Mouse (Mus musculus) limb, embryonic 11.5 days (tissue): ENCODE data around the gene Fasl. TPM values are rescaled to one million over a fixed set of nuclear protein-coding genes. Genes with fewer than 3 reads are reported as not detected.

Experiments used
- ATAC-seq: fragments of 200-750 bp; cut with Nextera tagmentation; 2 replicates; pipeline ENCODE4 v1.8.0; 2017; ENCODE audit warnings: low read depth; ENCODE audit not compliant: insufficient number of reproducible peaks, low FRiP score, low TSS enrichment
- DNase-seq: peaks from one replicate; pipeline ENCODE4 v3.0.0-alpha.2; 2015; ENCODE audit warnings: low spot score
- H3K27ac ChIP-seq: fragments of 300-500 bp; sonication (generic); replicated peaks from 2 replicates; pipeline ENCODE4 v1.5.1; 2014; ENCODE audit warnings: low read depth, mild to moderate bottlenecking, low read length
- H3K27me3 ChIP-seq: fragments of 300-500 bp; sonication (generic); 2 replicates; pipeline ENCODE4 v1.6.1; 2014; ENCODE audit warnings: mild to moderate bottlenecking, low read length, mixed read lengths; ENCODE audit not compliant: control insufficient read depth, insufficient read depth
- H3K36me3 ChIP-seq: fragments of 300-500 bp; sonication (generic); 2 replicates; pipeline ENCODE4 v1.6.1; 2014; ENCODE audit warnings: mild to moderate bottlenecking, low read length, moderate library complexity, mixed read lengths; ENCODE audit not compliant: control insufficient read depth, insufficient read depth
- H3K4me1 ChIP-seq: fragments of 300-500 bp; sonication (generic); 2 replicates; pipeline ENCODE4 v1.6.1; 2014; ENCODE audit warnings: low read length, mixed read lengths; ENCODE audit not compliant: control insufficient read depth, insufficient read depth
- H3K4me2 ChIP-seq: fragments of 300-500 bp; sonication (generic); 2 replicates; pipeline ENCODE4 v1.6.1; 2014; ENCODE audit warnings: low read depth, mild to moderate bottlenecking, moderate library complexity; ENCODE audit not compliant: severe bottlenecking
- H3K4me3 ChIP-seq: fragments of 300-500 bp; sonication (generic); 2 replicates; pipeline ENCODE4 v1.5.1; 2014; ENCODE audit warnings: low read depth, low read length
- H3K9ac ChIP-seq: fragments of 300-500 bp; sonication (generic); 2 replicates; pipeline ENCODE4 v1.6.1; 2014; ENCODE audit warnings: mild to moderate bottlenecking, low read length
- H3K9me3 ChIP-seq: fragments of 300-500 bp; sonication (generic); 2 replicates; pipeline ENCODE4 v1.6.1; 2016; ENCODE audit warnings: low read length; ENCODE audit not compliant: control insufficient read depth
- WGBS: fragments of 180-500 bp; shearing (Covaris S2); extraction: QIAGEN DNeasy Blood & Tissue Kit; methylation state at CpG from one replicate; pipeline ENCODE4 v1.1.7; 2014; 5-methylcytosine and 5-hydroxymethylcytosine counted together
- polyA plus RNA-seq: library from polyadenylated mRNA; unstranded; fragments of >200 nt; fragmentation: Nextera tagmentation; extraction: Ambion mirVana; gene quantifications from 2 replicates; pipeline ENCODE4 v1.2.1, GENCODE M21; 2014

Gene Fasl
- polyA plus RNA-seq, 1 experiment from 2014 or later: not detected

GRCm38 (mm10) chr1:161794447-161795211 is 6.3 kb upstream of the Fasl start:
- no peak for DNase-seq
- H3K9ac ChIP-seq: no peak overlapping the region
- WGBS: 83% methylated on average over 10 of the region's 10 CpGs
- ATAC-seq: no peak
- H3K9me3 ChIP-seq: no peaks in the 10 kb centered on the region
- no peak overlapping the region for H3K4me3 ChIP-seq
- no peaks in the 10 kb centered on the region for H3K36me3 ChIP-seq
- no peaks in the 10 kb centered on the region for H3K27me3 ChIP-seq
- no peak overlapping the region for H3K4me2 ChIP-seq
- H3K27ac ChIP-seq: no peak overlapping the region
- no peaks in the 10 kb centered on the region for H3K4me1 ChIP-seq

GRCm38 (mm10) chr1:161793321-161793720 is 5.0 kb upstream of the Fasl start:
- H3K36me3 ChIP-seq: no peaks in the 10 kb centered on the region
- no peak for ATAC-seq
- no peaks in the 10 kb centered on the region for H3K27me3 ChIP-seq
- no peaks in the 10 kb centered on the region for H3K4me1 ChIP-seq
- no peak for DNase-seq
- H3K9me3 ChIP-seq: no peaks in the 10 kb centered on the region
- no peak overlapping the region for H3K9ac ChIP-seq
- no peak overlapping the region for H3K4me3 ChIP-seq
- no peak overlapping the region for H3K4me2 ChIP-seq
- WGBS: 75% methylated on average over 3 of the region's 3 CpGs
- no peak overlapping the region for H3K27ac ChIP-seq

GRCm38 (mm10) chr1:161792687-161792969 is 4.3 kb upstream of the Fasl start:
- Histone ChIP-seq H3K27ac (no peak overlapping the region), H3K4me2 (no peak overlapping the region), H3K27me3 (no peaks in the 10 kb centered on the region), H3K4me1 (no peaks in the 10 kb centered on the region), H3K9me3 (no peaks in the 10 kb centered on the region), H3K36me3 (no peaks in the 10 kb centered on the region), H3K9ac (no peak overlapping the region), H3K4me3 (no peak overlapping the region)
- DNase-seq (no peak), ATAC-seq (no peak)
- WGBS: 91% methylated on average over 4 of the region's 4 CpGs

- Histone ChIP-seq H3K4me3 (no peak overlapping the region), H3K9ac (no peak overlapping the region), H3K27ac (no peak overlapping the region), H3K9me3 (no peaks in the 10 kb centered on the region), H3K4me2 (no peak overlapping the region), H3K27me3 (no peaks in the 10 kb centered on the region), H3K36me3 (no peaks in the 10 kb centered on the region), H3K4me1 (no peaks in the 10 kb centered on the region)
- WGBS: 89% methylated on average over 8 of the region's 8 CpGs
- ATAC-seq (no peak), DNase-seq (no peak)
These were observed 3.8 kb upstream of the Fasl start for GRCm38 (mm10) chr1:161791854-161792686.

- Histone ChIP-seq H3K4me3 (no peak overlapping the region), H3K36me3 (no peaks in the 10 kb centered on the region), H3K27ac (no peak overlapping the region), H3K9ac (no peak overlapping the region), H3K4me1 (no peaks in the 10 kb centered on the region), H3K27me3 (no peaks in the 10 kb centered on the region), H3K4me2 (no peak overlapping the region), H3K9me3 (no peaks in the 10 kb centered on the region)
- WGBS: 78% methylated on average over 2 of the region's 2 CpGs
- ATAC-seq (no peak), DNase-seq (no peak)
These were observed 5.6 kb downstream of the Fasl start for GRCm38 (mm10) chr1:161782725-161783124.

- 89% methylated on average over 5 of the region's 5 CpGs for WGBS
- DNase-seq (no peak), ATAC-seq (no peak)
- H3K27me3 ChIP-seq: no peaks in the 10 kb centered on the region
- H3K27ac ChIP-seq: no peak overlapping the region
- H3K4me3 ChIP-seq: no peak overlapping the region
- H3K36me3 ChIP-seq: no peaks in the 10 kb centered on the region
- no peaks in the 10 kb centered on the region for H3K9me3 ChIP-seq
- H3K4me1 ChIP-seq: no peaks in the 10 kb centered on the region
- no peak overlapping the region for H3K9ac ChIP-seq
- H3K4me2 ChIP-seq: no peak overlapping the region
These were observed 6.7 kb downstream of the Fasl start for GRCm38 (mm10) chr1:161781594-161781993.

GRCm38 (mm10) chr1:161779057-161779456 is 9.2 kb downstream of the Fasl start:
- Histone ChIP-seq H3K36me3 (no peaks in the 10 kb centered on the region), H3K27me3 (no peaks in the 10 kb centered on the region), H3K9ac (no peak overlapping the region), H3K4me2 (no peak overlapping the region), H3K4me1 (no peaks in the 10 kb centered on the region), H3K9me3 (no peaks in the 10 kb centered on the region), H3K27ac (no peak overlapping the region), H3K4me3 (no peak overlapping the region)
- no peak for ATAC-seq
- DNase-seq: no peak

- Histone ChIP-seq H3K36me3 (no peaks in the 10 kb centered on the region), H3K9me3 (no peaks in the 10 kb centered on the region), H3K27me3 (no peaks in the 10 kb centered on the region), H3K4me3 (no peak overlapping the region), H3K9ac (no peak overlapping the region), H3K4me2 (no peak overlapping the region), H3K27ac (no peak overlapping the region), H3K4me1 (no peaks in the 10 kb centered on the region)
- 85% methylated on average over 6 of the region's 6 CpGs for WGBS
- ATAC-seq: no peak
- DNase-seq: no peak
These were observed 13.1 kb downstream of the Fasl start for GRCm38 (mm10) chr1:161775151-161775550.
